Mouse (Mus musculus): Measurements from ENCODE around the gene Rtel1.

Gene Rtel1

DNA sequence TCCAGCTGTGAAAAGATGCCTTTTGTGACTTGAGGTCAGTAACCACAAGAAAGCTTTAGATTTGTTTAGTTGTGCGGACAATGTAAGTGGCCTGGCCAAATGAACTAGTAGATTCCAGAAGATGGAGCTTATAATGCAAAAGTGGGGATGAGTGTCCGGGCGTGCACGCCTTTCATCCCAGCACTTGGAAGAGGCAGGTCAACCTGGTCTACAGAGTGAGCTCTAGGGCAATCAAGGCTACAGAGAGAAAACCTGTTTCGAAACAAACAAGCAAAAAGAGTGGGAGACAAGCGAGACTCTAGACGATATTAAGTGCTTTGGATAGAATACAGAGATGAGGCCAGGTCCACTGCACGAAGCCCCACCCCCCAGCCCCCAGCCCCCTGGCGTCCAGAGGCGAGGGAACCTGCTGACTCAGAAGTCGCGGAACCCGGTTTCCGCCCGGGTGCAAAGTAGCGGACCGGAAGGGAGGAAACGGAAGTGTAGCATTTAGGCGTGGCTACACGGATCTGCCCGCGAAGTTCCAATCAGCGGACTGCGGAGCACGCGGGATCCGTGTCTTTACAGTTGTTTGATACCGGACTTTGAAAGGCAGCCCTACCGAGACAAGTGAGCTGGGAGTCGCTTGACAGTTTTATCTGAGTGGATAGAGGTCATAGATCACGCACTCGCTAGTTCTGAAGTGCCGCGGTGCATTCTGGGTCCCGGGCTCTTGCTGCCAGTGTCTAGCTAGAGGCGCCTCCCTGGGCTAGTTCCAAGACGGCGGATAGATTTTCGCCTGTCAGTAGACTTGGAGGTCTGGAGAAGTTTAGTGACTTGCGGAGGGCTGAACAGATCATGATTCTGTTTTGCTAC, at the start of gene Rtel1:
TSS of gene Rtel1 (plus strand) at position 492 of the 855 bp plus-strand sequence.
- peak; percentile 66 to 83 for DNase-seq

DNA sequence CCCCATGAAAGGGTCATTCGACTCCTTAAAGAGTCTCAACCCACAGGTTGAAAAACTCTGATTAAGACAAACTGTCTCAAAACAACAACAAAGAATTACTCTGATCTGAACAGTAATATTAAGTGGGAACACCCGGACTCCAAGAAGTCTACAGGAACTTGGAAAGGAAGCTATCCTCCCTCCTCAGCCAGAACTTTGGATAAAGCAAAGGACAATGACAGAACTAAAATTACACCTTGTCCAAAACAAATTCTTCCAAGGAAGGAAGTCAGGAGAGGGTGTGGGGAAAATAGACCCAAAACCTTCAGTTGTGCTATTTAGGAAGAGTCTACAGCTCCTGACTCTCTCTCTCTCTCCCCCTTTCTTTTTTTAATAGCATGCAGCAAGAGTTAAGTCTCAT, 47.4 kb upstream of the Rtel1 start:
- peak in 1 of 2 experiments; percentile 41 for DNase-seq

GRCm38 (mm10) chr2:181273829-181274228, 45.7 kb upstream of the Rtel1 start:
- DNase-seq, result no peak

- DNase-seq, result no peak
Observed at GRCm38 (mm10) chr2:181274639-181275038, 44.9 kb upstream of the Rtel1 start.

DNA sequence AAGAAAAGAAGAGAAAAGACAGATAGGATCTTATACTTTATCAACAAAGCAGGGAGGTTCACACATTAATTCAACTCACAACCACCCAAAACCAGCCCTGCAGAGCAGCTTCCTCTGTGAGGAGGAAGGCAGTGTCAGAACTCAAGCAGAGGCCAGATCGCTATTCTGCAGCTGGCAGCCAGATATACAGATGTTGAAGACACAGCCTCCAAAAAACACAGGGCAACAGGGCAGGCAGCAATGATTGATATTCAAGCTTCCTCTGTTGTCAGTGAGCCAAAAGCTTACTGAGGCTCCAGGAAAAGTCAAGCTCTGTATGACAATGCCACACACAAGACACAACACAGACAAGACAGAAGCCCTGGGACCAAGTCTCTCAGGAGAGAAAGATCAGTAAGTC, 42.8 kb upstream of the Rtel1 start:
- DNase-seq, result peak; percentile 47 to 76

GRCm38 (mm10) chr2:181277866-181278265, 41.7 kb upstream of the Rtel1 start:
- no peak for DNase-seq

DNA sequence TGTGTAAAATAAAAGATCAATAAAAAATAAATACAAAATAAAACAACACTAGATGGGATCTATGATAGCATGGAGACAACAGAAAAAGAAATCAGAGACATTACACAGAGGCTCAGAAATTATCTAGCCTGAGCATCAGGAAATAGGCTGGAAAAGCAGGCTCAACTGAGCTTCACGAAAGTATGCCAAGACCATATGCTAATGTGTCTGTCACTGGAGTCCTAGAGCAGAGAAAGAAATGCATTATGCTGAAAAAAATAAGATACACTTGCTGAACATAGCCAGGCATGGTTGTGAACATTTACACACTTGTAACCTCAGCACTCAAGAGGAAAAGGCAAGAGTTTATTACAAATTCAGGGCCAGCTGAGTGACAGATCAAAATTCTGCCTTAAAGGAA, 39.6 kb upstream of the Rtel1 start:
- no peak for DNase-seq

GRCm38 (mm10) chr2:181286629-181287337, 32.8 kb upstream of the Rtel1 start:
- no peak for DNase-seq

GRCm38 (mm10) chr2:181287338-181287957, 32.1 kb upstream of the Rtel1 start:
- peak; percentile 72 to 74 for DNase-seq

- peak; percentile 95 to 97 for DNase-seq
Observed at GRCm38 (mm10) chr2:181287958-181288350, 31.6 kb upstream of the Rtel1 start, which contains the start of gene Gmeb2. Gene Gmeb2, minus strand, starts transcription at chr2:181288035.

DNA sequence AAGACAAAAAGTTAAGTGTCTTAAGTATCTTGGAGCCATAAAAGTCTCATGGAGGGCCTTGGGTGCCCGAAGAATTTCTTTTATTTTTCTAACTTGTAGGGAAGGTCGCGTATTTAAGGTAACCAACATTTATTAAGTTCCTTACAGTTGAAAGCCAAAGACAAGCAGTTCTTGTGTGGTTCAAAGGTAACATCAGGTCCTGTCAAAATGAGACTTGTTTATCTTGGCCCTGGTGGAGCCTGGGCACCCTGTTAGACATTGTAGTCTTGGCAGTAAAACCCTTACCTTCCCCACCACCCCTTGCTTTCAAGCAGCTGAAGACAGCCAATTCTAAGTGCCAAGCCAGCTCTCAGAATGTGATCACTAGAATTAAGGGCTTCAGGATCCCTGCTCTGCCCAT, 30.8 kb upstream of the Rtel1 start:
- peak; percentile 22 to 50 for DNase-seq

GRCm38 (mm10) chr2:181290937-181291336, 28.6 kb upstream of the Rtel1 start:
- DNase-seq, result no peak

- no peak for DNase-seq
Observed at GRCm38 (mm10) chr2:181302041-181302440, 17.5 kb upstream of the Rtel1 start.

DNA sequence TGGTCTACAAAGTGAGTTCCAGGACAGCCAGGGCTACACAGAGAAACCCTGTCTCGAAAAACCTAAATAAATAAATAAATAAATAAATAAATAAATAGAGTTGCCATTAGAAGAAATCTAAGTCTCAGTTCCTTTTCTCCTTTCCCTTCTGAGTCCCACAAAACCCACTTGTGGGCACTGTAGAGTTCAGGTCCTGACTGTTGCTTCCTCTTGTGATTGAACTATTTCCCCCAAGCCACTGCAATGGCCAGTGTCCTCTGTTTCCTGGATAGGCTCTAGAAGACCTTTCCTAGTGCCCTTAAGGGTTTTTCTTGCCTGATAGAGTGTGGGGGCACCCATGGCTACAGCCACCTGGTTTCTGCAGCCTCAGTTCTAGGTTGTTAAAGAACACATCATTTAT, 14.6 kb upstream of the Rtel1 start:
- no peak for DNase-seq

- DNase-seq, result peak in 1 of 2 experiments; percentile 55
Observed at GRCm38 (mm10) chr2:181307144-181307804, 12.3 kb upstream of the Rtel1 start.

DNA sequence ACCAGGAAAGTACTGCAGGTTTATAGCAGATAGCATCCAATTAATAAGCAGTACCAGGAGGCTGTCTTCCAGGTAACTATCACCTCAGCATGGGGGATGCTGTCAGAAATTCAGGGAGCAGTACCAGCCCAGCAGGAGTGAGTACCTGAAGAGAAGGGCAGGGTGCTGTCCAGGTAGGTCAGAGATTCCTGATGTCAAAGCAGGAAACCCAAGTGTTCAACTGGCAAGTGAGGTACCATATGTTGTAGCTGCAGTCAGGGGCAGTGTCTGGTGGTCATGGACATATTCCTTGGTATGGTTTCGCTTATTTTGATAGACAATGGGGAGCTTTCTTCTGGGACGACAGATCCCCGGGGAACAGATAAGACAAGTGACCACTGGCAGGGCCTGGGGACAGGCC, 7.1 kb upstream of the Rtel1 start:
- DNase-seq, result no peak

GRCm38 (mm10) chr2:181313006-181313343, 6.6 kb upstream of the Rtel1 start:
- no peak for DNase-seq

DNA sequence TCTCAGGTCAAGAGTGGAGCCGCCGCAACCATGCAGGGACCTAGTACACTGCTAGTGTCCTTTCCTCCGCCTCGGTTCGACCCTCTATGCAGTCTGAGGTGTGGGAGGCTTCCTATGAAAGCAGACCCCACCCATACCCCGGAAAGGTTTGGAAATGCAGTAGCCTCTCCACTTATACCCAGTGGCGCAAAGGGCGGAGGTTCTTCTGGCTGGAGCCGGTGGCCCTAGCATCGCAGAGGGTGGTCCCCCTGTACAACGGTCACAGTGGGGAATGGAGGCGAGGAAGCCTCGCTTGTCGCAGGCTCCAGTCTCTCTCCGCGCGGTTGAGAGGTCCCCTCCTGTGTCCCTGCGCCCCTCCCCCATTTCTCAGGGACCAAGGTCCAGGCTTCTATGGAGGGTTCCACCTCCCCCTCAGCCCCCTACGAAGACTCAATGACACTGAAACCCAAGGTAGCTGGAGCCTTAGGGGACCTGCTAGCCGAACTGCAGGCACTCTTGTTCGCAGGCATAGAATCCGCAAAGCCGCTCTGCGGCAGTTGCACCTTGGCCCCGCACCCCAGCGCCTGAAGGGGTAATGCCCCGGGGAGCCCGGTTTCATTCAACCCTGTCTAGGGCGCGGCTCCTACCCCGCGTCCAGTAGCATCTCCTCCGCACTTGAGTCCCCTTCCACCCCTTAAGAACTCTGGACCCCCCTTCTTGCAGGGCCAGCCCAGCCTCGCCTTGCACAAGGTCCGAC, 6.0 kb upstream of the Rtel1 start:
- no peak for DNase-seq

DNA sequence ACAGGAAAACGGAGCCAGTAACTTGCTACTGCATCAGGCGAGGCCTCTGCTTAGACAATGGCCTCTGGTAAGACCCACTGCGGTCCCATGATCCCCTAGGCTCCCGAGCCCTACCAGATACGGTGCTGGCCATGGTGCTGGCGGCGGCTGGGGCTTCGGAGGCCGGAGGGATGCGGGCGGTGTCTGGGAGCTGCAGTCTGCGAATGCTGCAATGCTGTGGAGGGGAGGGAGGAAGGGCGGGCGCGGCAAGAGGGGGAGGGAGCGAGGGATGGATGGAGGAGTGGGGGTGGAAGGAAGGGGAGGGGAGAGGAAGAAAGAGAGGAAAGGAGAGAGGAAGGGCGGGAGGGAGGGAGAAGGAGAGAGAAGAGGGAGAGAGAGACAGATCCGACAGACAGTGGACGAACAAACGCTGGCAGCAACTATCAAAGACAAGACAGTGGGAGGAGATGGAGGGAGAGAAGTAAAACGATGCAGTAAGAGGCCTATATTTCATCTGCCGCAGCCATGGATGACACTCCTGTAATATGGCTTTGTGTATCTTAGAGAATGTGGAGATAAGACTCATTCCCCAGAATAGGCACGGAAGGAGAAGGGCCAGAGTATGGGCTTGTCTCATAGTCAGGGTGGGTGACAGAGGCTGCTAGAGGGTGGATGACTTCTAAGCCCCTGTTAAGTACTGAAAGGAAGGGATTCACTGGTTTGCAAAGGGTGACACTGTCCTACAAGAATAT, 5.3 kb upstream of the Rtel1 start, which contains the start of gene Stmn3:
TSS of gene Stmn3 (minus strand) at position 421 of the 731 bp plus-strand sequence.
- DNase-seq, result peak in 1 of 2 experiments; percentile 19

DNA sequence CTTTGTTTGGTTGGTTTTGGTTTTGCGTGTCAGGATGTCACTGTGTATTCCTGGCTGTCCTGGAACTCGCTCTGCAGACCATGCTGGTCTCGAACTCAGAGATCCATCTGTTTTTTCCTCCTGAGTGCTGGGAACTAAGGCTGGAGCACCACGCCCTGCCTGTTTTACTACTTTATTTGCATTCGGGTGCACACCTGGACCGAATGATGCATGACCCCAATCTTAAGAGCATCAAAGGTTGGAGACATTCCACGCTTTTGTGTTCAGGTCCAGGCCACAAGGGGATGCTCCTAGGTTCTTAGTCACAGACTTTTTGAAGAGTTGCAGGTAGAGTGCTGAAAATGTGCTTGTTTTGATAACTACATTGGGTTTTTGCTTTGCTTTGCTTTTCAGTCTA, 562 bp downstream of the Rtel1 start:
- no peak for DNase-seq

GRCm38 (mm10) chr2:181322136-181322535, 2.6 kb downstream of the Rtel1 start:
- DNase-seq, result no peak

DNA sequence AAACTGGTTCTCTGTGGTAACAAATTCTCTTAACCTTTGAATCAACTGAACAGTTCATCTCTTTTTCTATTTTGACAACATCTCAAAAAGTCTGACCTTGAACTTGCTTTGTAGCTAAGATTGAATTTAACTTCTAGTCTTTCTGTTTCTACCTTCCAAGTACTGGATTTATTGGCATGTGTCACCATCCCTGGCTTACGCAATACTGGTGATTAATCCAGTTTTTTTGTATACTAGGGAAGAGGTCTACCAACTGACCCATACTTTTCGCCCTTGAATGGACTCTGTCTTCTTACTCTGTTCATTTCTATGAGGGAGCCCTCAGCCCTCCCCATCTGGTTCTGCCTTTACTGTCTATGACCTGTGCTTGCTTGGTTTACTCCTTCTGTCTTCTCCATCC, 6.6 kb downstream of the Rtel1 start:
- no peak for DNase-seq

Measured in kidney, adult 8-10 months (tissue).